Mouse (Mus musculus): ENCODE results near the gene Adamts4. TPM values are rescaled to one million over a fixed set of nuclear protein-coding genes. Genes with fewer than 3 reads are reported as not detected.

Gene Adamts4
- polyA plus RNA-seq, 2 experiments, result 8.6 to 10.1 TPM

DNA sequence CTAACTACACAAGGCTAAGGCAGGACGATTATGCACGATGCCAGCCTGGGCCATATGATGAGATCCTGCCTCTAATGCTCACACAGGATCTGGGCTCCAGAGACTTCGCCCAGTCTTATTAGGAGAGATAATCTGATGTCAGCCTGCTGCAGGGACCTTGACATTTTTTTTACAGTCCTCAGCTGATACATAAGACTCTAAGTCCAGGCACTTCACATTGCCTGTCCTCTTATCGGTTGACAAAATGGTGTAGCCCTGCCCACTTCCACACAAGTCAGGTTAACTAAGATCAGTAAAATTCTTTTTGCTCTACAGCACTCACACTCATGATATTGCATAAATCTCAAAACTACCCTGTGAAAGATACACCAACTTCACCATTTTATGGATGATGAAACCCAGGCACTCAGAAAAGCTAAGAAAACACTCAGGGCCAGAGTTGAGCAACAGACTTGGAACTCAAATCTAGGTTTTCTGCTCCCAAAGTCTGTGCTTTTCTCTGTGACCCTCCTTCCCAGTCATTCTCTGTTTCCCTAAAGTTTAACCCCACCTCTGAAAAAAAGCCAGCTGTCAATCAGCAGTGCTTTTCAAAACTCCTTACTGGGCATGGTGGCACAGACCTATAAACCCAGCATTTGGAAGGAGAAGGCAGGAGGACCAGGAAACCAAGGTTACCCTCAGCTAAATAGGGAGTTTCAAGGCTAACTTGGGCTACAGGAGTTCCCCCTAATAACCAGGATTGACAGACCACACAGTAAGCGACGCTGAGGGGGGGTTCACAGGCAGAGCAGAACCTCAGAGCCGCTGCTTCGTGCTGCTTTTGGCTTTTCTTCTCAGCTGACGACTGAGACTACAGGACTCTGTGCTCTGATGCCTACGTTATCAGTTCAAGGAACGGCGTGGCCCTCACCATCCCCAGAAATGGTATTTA, 17.2 kb upstream of the Adamts4 start:
- Histone ChIP-seq H3K27ac (replicated peaks; ENCODE audit: low read depth, low read length) (no peak overlapping the region), H3K36me3 (ENCODE audit: control insufficient read depth, insufficient read depth, low read length) (peaks cover 48% of the 10 kb centered on the region), H3K4me1 (ENCODE audit: control insufficient read depth, insufficient read depth, low read length) (0 out of 2 replicates have a peak, but pooled peaks cover 10% of the 10 kb centered on the region), H3K9ac (ENCODE audit: low read depth, low read length, severe bottlenecking) (no peak overlapping the region), H3K9me3 (ENCODE audit: control insufficient read depth, low read length) (no peaks in the 10 kb centered on the region), H3K27me3 (ENCODE audit: control insufficient read depth, insufficient read depth, low read length) (no peaks in the 10 kb centered on the region), H3K4me2 (replicated peaks; ENCODE audit: low read depth, low read length, severe bottlenecking) (no peak overlapping the region), H3K4me3 (replicated peaks; ENCODE audit: low read length) (no peak overlapping the region)
- DNase-seq (ENCODE audit: low spot score) (no peak), ATAC-seq (ENCODE audit: low FRiP score, low read depth) (no peak)
- no peak for TF ChIP-seq POLR2A (IDR thresholded peaks at IDR 0.05; ENCODE audit: borderline replicate concordance, extremely low read depth, insufficient read depth, insufficient read length)
- 85% methylated on average over 12 of the region's 12 CpGs for WGBS

DNA sequence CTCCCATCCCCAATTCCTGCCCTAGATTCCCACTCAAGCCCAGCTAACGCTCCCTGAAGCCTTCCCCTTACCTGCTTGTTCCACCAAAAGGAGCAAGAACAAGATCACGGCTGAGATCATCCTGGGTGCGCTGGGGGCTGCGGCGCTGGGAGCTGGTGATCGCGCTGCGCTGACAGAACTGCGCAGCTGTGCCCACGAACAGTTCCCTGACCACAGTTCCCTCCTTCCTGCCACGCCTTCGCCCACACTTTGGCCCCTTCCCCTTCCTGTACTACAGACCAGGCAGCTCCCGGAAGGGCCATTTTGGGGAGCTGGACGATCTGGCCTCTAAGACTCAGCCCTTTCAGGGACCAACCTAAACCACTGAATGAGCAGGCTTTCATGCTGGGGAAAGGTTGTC, 16.1 kb upstream of the Adamts4 start, which contains the start of gene Fcer1g:
Fcer1g (minus strand) TSS at position 240 of the 400 bp plus-strand sequence.
- 0 out of 2 replicates have a peak, but pooled peaks cover 10% of the 10 kb centered on the region for H3K4me1 ChIP-seq (ENCODE audit: control insufficient read depth, insufficient read depth, low read length)
- no peak within 1 kb of the TSS for H3K4me3 ChIP-seq (replicated peaks; ENCODE audit: low read length)
- no peaks in the 10 kb centered on the region for H3K27me3 ChIP-seq (ENCODE audit: control insufficient read depth, insufficient read depth, low read length)
- no peaks in the 10 kb centered on the region for H3K9me3 ChIP-seq (ENCODE audit: control insufficient read depth, low read length)
- TF ChIP-seq POLR2A (IDR thresholded peaks at IDR 0.05; ENCODE audit: borderline replicate concordance, extremely low read depth, insufficient read depth, insufficient read length), result no peak
- 82% methylated on average over 14 of the region's 14 CpGs for WGBS
- H3K36me3 ChIP-seq (ENCODE audit: control insufficient read depth, insufficient read depth, low read length), result peaks cover 58% of the 10 kb centered on the region
- DNase-seq (ENCODE audit: low spot score), result no peak
- H3K4me2 ChIP-seq (replicated peaks; ENCODE audit: low read depth, low read length, severe bottlenecking), result no peak within 1 kb of the TSS
- no peak for ATAC-seq (ENCODE audit: low FRiP score, low read depth)
- H3K27ac ChIP-seq (replicated peaks; ENCODE audit: low read depth, low read length), result no peak within 1 kb of the TSS
- no peak within 1 kb of the TSS for H3K9ac ChIP-seq (ENCODE audit: low read depth, low read length, severe bottlenecking)

- H3K4me3 ChIP-seq (replicated peaks; ENCODE audit: low read length), result no peak overlapping the region
These were observed 15.7 kb upstream of the Adamts4 start for GRCm38 (mm10) chr1:171234538-171234937.

DNA sequence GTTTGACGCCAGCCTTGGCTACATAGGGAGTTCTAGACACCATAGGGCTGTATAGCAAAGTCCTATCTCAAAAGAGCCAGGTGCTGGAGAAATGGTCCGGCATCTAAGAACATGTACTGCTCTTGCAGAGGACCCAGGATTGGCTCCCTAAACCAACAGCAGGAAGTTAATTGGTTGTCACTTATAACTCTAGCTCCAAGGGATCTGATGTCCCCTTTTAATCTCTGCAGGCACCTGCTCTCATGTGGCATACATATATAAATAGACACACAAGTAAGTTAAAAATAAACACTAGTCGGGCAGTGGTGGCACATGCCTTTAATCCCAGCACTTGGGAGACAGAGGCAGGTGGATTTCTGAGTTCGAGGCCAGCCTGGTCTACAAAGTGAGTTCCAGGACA, 14.4 kb upstream of the Adamts4 start:
- no peaks in the 10 kb centered on the region for H3K9me3 ChIP-seq (ENCODE audit: control insufficient read depth, low read length)
- 0 out of 2 replicates have a peak, but pooled peaks cover 3% of the 10 kb centered on the region for H3K4me1 ChIP-seq (ENCODE audit: control insufficient read depth, insufficient read depth, low read length)
- ATAC-seq (ENCODE audit: low FRiP score, low read depth) (no peak), DNase-seq (ENCODE audit: low spot score) (no peak)
- 86% methylated on average over 4 of the region's 4 CpGs for WGBS
- H3K4me3 ChIP-seq (replicated peaks; ENCODE audit: low read length), result no peak overlapping the region
- no peak overlapping the region for H3K9ac ChIP-seq (ENCODE audit: low read depth, low read length, severe bottlenecking)
- H3K27ac ChIP-seq (replicated peaks; ENCODE audit: low read depth, low read length), result no peak overlapping the region
- peaks cover 73% of the 10 kb centered on the region for H3K36me3 ChIP-seq (ENCODE audit: control insufficient read depth, insufficient read depth, low read length)
- no peaks in the 10 kb centered on the region for H3K27me3 ChIP-seq (ENCODE audit: control insufficient read depth, insufficient read depth, low read length)
- TF ChIP-seq POLR2A (IDR thresholded peaks at IDR 0.05; ENCODE audit: borderline replicate concordance, extremely low read depth, insufficient read depth, insufficient read length), result no peak
- no peak overlapping the region for H3K4me2 ChIP-seq (replicated peaks; ENCODE audit: low read depth, low read length, severe bottlenecking)

More at GRCm38 (mm10) chr1:171234538-171234937, 15.7 kb upstream of the Adamts4 start:
- H3K27me3 ChIP-seq (ENCODE audit: control insufficient read depth, insufficient read depth, low read length), result no peaks in the 10 kb centered on the region
- H3K4me1 ChIP-seq (ENCODE audit: control insufficient read depth, insufficient read depth, low read length), result 0 out of 2 replicates have a peak, but pooled peaks cover 10% of the 10 kb centered on the region
- 81% methylated on average over 4 of the region's 4 CpGs for WGBS
- no peak overlapping the region for H3K9ac ChIP-seq (ENCODE audit: low read depth, low read length, severe bottlenecking)
- H3K9me3 ChIP-seq (ENCODE audit: control insufficient read depth, low read length), result no peaks in the 10 kb centered on the region
- DNase-seq (ENCODE audit: low spot score) (no peak), ATAC-seq (ENCODE audit: low FRiP score, low read depth) (no peak)
- H3K4me2 ChIP-seq (replicated peaks; ENCODE audit: low read depth, low read length, severe bottlenecking), result no peak overlapping the region
- no peak for TF ChIP-seq POLR2A (IDR thresholded peaks at IDR 0.05; ENCODE audit: borderline replicate concordance, extremely low read depth, insufficient read depth, insufficient read length)
- peaks cover 61% of the 10 kb centered on the region for H3K36me3 ChIP-seq (ENCODE audit: control insufficient read depth, insufficient read depth, low read length)
- no peak overlapping the region for H3K27ac ChIP-seq (replicated peaks; ENCODE audit: low read depth, low read length)

DNA sequence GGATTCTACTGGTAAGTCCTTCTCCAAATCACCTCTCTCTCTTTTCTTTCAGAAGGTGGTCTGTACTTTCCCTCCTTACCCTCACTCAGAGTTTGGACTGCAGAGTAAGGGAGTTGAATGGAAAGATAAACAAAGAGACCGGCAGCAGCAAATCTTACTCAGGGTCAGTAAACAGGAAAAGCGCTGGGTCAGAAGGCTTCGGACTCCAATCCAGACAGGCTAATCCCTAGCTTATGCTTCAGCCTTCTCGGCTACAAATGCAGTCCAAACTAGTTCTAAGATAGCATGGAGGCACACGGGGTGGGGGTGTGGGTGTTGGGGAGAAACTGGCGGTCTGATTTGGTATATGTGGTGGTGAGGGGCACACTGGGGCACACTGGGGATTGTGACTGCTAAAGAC, 12.8 kb upstream of the Adamts4 start:
- no peak overlapping the region for H3K4me2 ChIP-seq (replicated peaks; ENCODE audit: low read depth, low read length, severe bottlenecking)
- ATAC-seq (ENCODE audit: low FRiP score, low read depth), result no peak
- H3K27ac ChIP-seq (replicated peaks; ENCODE audit: low read depth, low read length), result no peak overlapping the region
- no peak for DNase-seq (ENCODE audit: low spot score)
- H3K4me3 ChIP-seq (replicated peaks; ENCODE audit: low read length), result no peak overlapping the region
- no peaks in the 10 kb centered on the region for H3K9me3 ChIP-seq (ENCODE audit: control insufficient read depth, low read length)
- WGBS, result 85% methylated on average over 6 of the region's 6 CpGs
- no peak overlapping the region for H3K9ac ChIP-seq (ENCODE audit: low read depth, low read length, severe bottlenecking)
- H3K27me3 ChIP-seq (ENCODE audit: control insufficient read depth, insufficient read depth, low read length), result no peaks in the 10 kb centered on the region
- no peak for TF ChIP-seq POLR2A (IDR thresholded peaks at IDR 0.05; ENCODE audit: borderline replicate concordance, extremely low read depth, insufficient read depth, insufficient read length)
- no peaks in the 10 kb centered on the region for H3K4me1 ChIP-seq (ENCODE audit: control insufficient read depth, insufficient read depth, low read length)
- H3K36me3 ChIP-seq (ENCODE audit: control insufficient read depth, insufficient read depth, low read length), result peaks cover 90% of the 10 kb centered on the region

Measured in limb, embryonic 14.5 days (tissue).